Mouse (Mus musculus) stomach, embryonic 14.5 days (tissue): ENCODE measurements around the gene Wscd2. TPM values are rescaled to one million over a fixed set of nuclear protein-coding genes. Genes with fewer than 3 reads are reported as not detected.

ENCODE experiments used
- ATAC-seq: fragments of 200-750 bp; cut with Nextera tagmentation; 2 replicates; pipeline ENCODE4 v1.8.0; 2017; ENCODE audit warnings: low read depth, moderate TSS enrichment; ENCODE audit not compliant: insufficient number of reproducible peaks, insufficient read depth, low FRiP score
- H3K27ac ChIP-seq: fragments of 300-500 bp; sonication (generic); 2 replicates; pipeline ENCODE4 v1.5.1; 2014; ENCODE audit warnings: mild to moderate bottlenecking, low read length, moderate library complexity, mixed read lengths
- H3K27me3 ChIP-seq: fragments of 300-500 bp; sonication (generic); 2 replicates; pipeline ENCODE4 v1.6.1; 2014; ENCODE audit warnings: low read length, control low read depth, mixed read lengths; ENCODE audit not compliant: control insufficient read depth, insufficient read depth
- H3K36me3 ChIP-seq: fragments of 300-500 bp; sonication (generic); 2 replicates; pipeline ENCODE4 v1.6.1; 2014; ENCODE audit warnings: mild to moderate bottlenecking, control low read depth, low read length, moderate library complexity, mixed read lengths; ENCODE audit not compliant: control insufficient read depth, insufficient read depth
- H3K4me1 ChIP-seq: fragments of 300-500 bp; sonication (generic); 2 replicates; pipeline ENCODE4 v1.6.1; 2014; ENCODE audit warnings: low read length, control low read depth, mixed read lengths; ENCODE audit not compliant: control insufficient read depth, insufficient read depth
- H3K4me2 ChIP-seq: fragments of 300-500 bp; sonication (generic); replicated peaks from 2 replicates; pipeline ENCODE4 v1.6.1; 2014; ENCODE audit warnings: low read depth, low read length, control low read depth
- H3K4me3 ChIP-seq: fragments of 300-500 bp; sonication (generic); 2 replicates; pipeline ENCODE4 v1.5.1; 2014; ENCODE audit warnings: low read depth, low read length, control low read depth
- H3K9ac ChIP-seq: fragments of 300-500 bp; sonication (generic); replicated peaks from 2 replicates; pipeline ENCODE4 v1.6.1; 2014; ENCODE audit warnings: low read depth, mild to moderate bottlenecking, control low read depth, low read length, moderate library complexity, mixed read lengths
- H3K9me3 ChIP-seq: fragments of 300-500 bp; sonication (generic); 2 replicates; pipeline ENCODE4 v1.6.1; 2016; ENCODE audit warnings: low read depth, low read length, control low read depth; ENCODE audit not compliant: control insufficient read depth
- WGBS: fragments of 180-500 bp; shearing (Covaris S2); extraction: QIAGEN DNeasy Blood & Tissue Kit; methylation state at CpG from one replicate; pipeline ENCODE4 v1.1.7; 2014; 5-methylcytosine and 5-hydroxymethylcytosine counted together
- polyA plus RNA-seq: library from polyadenylated mRNA; unstranded; fragments of >200 nt; fragmentation: Nextera tagmentation; extraction: Ambion mirVana; gene quantifications from 2 replicates; pipeline ENCODE4 v1.2.1, GENCODE M21; 2014

Wscd2 gene
- polyA plus RNA-seq, 1 experiment from 2014 or later: 6.2 TPM

- Histone ChIP-seq H3K4me3 (no peak overlapping the region), H3K4me1 (peaks cover 10% of the 10 kb centered on the region; the same call in 1 of the 2 replicates), H3K9me3 (no peaks in the 10 kb centered on the region), H3K27ac (peak overlapping the region; percentile 21; the same call in 1 of the 2 replicates), H3K4me2 (no peak overlapping the region), H3K27me3 (no peaks in the 10 kb centered on the region), H3K36me3 (no peaks in the 10 kb centered on the region), H3K9ac (no peak overlapping the region)
- 68% methylated on average over 5 of the region's 5 CpGs for WGBS
- no peak for ATAC-seq
Measured at GRCm38 (mm10) chr5:113468625-113469024, 21.5 kb upstream of the Wscd2 start.

DNA sequence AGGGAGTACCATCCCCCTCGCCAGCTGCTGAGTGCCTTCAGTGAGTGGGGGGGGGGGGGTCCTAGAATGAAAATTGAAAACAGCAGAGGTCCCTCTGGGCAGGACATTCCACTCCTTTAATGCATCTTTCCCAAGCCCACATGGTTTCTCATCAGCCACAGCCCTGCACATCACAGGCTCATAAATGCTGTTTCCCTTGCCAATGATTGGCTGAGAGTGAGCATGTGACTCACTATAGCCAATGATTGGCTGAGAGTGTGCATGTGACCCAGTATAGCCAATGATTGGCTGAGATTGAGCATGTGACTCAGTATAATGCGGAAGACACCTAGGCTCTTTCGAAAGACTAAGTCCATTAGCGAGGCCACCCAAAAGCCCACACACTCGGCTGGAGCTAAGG is 20.9 kb upstream of the Wscd2 start:
- Histone ChIP-seq H3K36me3 (no peaks in the 10 kb centered on the region), H3K27me3 (no peaks in the 10 kb centered on the region), H3K9ac (no peak overlapping the region), H3K4me2 (no peak overlapping the region), H3K4me1 (peaks cover 10% of the 10 kb centered on the region; the same call in 1 of the 2 replicates), H3K4me3 (no peak overlapping the region), H3K27ac (no peak overlapping the region), H3K9me3 (no peaks in the 10 kb centered on the region)
- 84% methylated on average over 5 of the region's 5 CpGs for WGBS
- ATAC-seq: no peak

DNA sequence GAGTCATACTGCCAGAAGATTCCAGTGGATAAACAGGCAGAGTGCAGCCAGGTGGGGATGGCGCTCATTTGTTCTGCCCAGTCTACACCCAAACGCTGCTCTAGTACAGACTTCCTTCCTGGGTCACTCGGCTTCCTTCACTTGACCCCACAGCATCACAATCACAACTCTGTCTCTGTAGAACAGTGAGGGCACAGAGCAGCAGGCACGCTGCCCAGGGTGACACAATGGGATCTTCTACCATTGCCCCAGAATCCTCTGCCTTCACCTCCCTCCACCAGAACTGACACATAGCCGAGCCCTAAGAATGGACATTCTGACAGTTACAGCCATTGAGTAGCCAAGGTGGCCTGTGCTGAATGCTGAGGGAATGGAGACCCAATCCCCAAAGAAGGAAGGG is 20.3 kb upstream of the Wscd2 start:
- no peaks in the 10 kb centered on the region for H3K36me3 ChIP-seq
- no peak overlapping the region for H3K4me2 ChIP-seq
- ATAC-seq: no peak
- H3K4me3 ChIP-seq: no peak overlapping the region
- H3K27me3 ChIP-seq: no peaks in the 10 kb centered on the region
- no peaks in the 10 kb centered on the region for H3K9me3 ChIP-seq
- WGBS: 85% methylated on average over 5 of the region's 5 CpGs
- H3K27ac ChIP-seq: no peak overlapping the region
- no peak overlapping the region for H3K9ac ChIP-seq
- H3K4me1 ChIP-seq: peaks cover 10% of the 10 kb centered on the region; the same call in 1 of the 2 replicates

DNA sequence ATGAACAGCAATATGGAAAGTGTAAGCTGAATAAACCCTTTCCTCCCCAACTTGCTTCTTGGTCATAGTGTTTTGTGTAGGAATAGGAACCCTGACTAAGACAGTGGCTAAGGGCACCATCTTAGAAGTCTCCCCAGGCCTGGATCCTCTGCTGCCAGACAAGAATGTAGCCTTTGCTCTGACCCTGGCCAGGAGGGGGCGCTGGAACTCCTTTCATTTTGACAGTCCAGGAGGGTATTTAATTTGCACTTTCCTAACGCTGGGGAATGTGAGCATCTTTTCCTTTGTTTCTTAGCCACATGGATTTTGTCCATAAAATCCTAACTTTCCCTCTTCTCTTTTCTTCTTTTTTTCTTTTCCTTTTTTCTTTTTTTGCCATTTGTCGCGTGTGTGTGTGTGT is 18.7 kb upstream of the Wscd2 start:
- no peak overlapping the region for H3K4me2 ChIP-seq
- H3K27me3 ChIP-seq: no peaks in the 10 kb centered on the region
- H3K36me3 ChIP-seq: no peaks in the 10 kb centered on the region
- H3K4me3 ChIP-seq: no peak overlapping the region
- no peak overlapping the region for H3K9ac ChIP-seq
- H3K27ac ChIP-seq: no peak overlapping the region
- no peaks in the 10 kb centered on the region for H3K9me3 ChIP-seq
- ATAC-seq: no peak
- peaks cover 11% of the 10 kb centered on the region; the same call in 1 of the 2 replicates for H3K4me1 ChIP-seq
- WGBS: 44% methylated on average over 4 of the region's 4 CpGs

- Histone ChIP-seq H3K27me3 (no peaks in the 10 kb centered on the region), H3K36me3 (no peaks in the 10 kb centered on the region), H3K27ac (no peak overlapping the region), H3K9ac (no peak overlapping the region), H3K4me1 (peaks cover 16% of the 10 kb centered on the region; the same call in 1 of the 2 replicates), H3K4me2 (no peak overlapping the region), H3K4me3 (no peak overlapping the region), H3K9me3 (no peaks in the 10 kb centered on the region)
- ATAC-seq: no peak
- 63% methylated on average over 7 of the region's 7 CpGs for WGBS
Measured at GRCm38 (mm10) chr5:113472339-113472738, 17.8 kb upstream of the Wscd2 start.

DNA sequence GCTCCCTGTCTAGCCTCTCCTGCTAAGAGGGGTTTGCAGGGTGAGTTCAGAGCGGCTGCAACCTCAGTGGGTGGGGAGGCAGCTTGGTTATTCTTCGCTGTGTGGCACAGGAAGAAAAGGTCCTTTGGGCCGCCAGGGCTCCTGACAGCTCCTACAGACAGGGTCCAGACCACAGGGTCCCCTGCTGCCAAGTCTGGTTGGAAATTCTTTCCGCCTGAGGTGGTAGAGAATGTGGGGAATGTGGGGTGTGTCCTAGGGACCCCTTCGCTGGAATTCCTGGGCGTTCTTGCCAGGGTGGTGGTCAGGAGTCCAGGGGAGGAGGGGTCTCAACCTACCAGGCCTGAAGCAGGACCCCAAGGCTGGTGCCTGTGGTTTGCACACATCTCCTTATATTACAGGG is 13.3 kb upstream of the Wscd2 start:
- peaks cover 6% of the 10 kb centered on the region; the same call in 1 of the 2 replicates for H3K4me1 ChIP-seq
- no peaks in the 10 kb centered on the region for H3K9me3 ChIP-seq
- H3K9ac ChIP-seq: no peak overlapping the region
- no peaks in the 10 kb centered on the region for H3K27me3 ChIP-seq
- no peak overlapping the region for H3K4me2 ChIP-seq
- H3K27ac ChIP-seq: no peak overlapping the region
- H3K36me3 ChIP-seq: no peaks in the 10 kb centered on the region
- 18% methylated on average over 6 of the region's 6 CpGs for WGBS
- ATAC-seq: no peak
- H3K4me3 ChIP-seq: no peak overlapping the region

DNA sequence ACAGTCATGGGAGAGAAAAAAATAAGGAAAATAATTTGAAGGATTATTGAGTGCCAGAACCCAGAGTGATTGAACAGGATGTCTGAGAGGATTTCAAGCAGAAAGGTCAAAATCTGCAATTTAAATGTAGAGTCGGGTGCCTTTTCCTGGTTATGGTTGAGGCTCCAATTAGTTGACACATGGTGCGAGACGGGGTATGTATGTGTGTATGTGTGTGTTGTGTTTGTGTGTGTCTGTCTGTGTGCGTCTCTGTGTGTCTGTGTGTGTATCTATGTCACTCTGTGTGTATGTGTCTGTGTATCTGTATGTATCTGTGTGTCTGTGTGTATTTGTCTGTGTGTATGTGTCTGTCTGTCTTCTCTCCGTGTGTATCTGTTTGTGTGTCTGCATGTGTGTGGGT is 11.1 kb upstream of the Wscd2 start:
- Histone ChIP-seq H3K36me3 (no peaks in the 10 kb centered on the region), H3K4me2 (no peak overlapping the region), H3K9me3 (no peaks in the 10 kb centered on the region), H3K27ac (no peak overlapping the region), H3K4me1 (peaks cover 6% of the 10 kb centered on the region; the same call in 1 of the 2 replicates), H3K9ac (no peak overlapping the region), H3K27me3 (no peaks in the 10 kb centered on the region), H3K4me3 (no peak overlapping the region)
- no peak for ATAC-seq
- 87% methylated on average over 5 of the region's 5 CpGs for WGBS

DNA sequence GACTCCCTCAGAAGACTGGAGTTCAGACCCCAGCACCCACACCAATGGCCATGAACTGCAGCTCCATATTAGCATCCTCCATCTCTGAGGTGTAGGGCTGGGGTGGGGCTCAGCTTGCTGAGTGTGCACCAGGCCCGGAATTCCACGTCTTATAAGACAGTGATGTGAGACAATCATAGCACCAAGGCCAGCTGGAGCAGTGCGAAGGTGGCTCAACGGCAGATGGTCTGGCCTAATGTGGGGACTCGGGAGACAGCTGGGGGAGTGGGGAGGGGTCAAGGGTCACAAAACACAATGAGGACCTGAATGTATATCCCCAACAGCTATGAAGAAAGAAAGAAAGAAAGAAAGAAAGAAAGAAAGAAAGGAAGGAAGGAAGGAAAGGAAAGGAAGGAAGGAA is 9.7 kb upstream of the Wscd2 start:
- no peak overlapping the region for H3K9ac ChIP-seq
- H3K4me2 ChIP-seq: no peak overlapping the region
- peaks cover 6% of the 10 kb centered on the region; the same call in 1 of the 2 replicates for H3K4me1 ChIP-seq
- no peaks in the 10 kb centered on the region for H3K27me3 ChIP-seq
- H3K27ac ChIP-seq: no peak overlapping the region
- H3K4me3 ChIP-seq: no peak overlapping the region
- no peaks in the 10 kb centered on the region for H3K9me3 ChIP-seq
- no peaks in the 10 kb centered on the region for H3K36me3 ChIP-seq
- ATAC-seq: no peak
- 58% methylated on average over 5 of the region's 5 CpGs for WGBS

- H3K27ac ChIP-seq: no peak overlapping the region
- no peaks in the 10 kb centered on the region for H3K36me3 ChIP-seq
- no peaks in the 10 kb centered on the region for H3K9me3 ChIP-seq
- H3K4me2 ChIP-seq: no peak overlapping the region
- H3K9ac ChIP-seq: no peak overlapping the region
- no peak for ATAC-seq
- 73% methylated on average over 11 of the region's 11 CpGs for WGBS
- no peak overlapping the region for H3K4me3 ChIP-seq
- H3K27me3 ChIP-seq: no peaks in the 10 kb centered on the region
- no peaks in the 10 kb centered on the region for H3K4me1 ChIP-seq
Measured at GRCm38 (mm10) chr5:113485584-113486162, 4.5 kb upstream of the Wscd2 start.
